Mouse (Mus musculus): ENCODE measurements at regions not wholly inside any gene's neighbourhood (a gene's known extent, or its start where the extent isn't known, plus 50 kb on each side); places are given as distances from the start of the nearest gene placed in this dataset.

GRCm38 (mm10) chr14:58426472-58426871 is 356.1 kb downstream of the Fgf9 start:
- no peak for ATAC-seq (replicated peaks; ENCODE audit: poor library complexity, severe bottlenecking)

GRCm38 (mm10) chr14:58421904-58422303 is 351.6 kb downstream of the Fgf9 start:
- ATAC-seq (replicated peaks; ENCODE audit: poor library complexity, severe bottlenecking), result no peak

GRCm38 (mm10) chr14:58417545-58417944 is 347.2 kb downstream of the Fgf9 start:
- no peak for ATAC-seq (replicated peaks; ENCODE audit: poor library complexity, severe bottlenecking)

- ATAC-seq (replicated peaks; ENCODE audit: poor library complexity, severe bottlenecking), result no peak
These were observed 321.8 kb downstream of the Fgf9 start for GRCm38 (mm10) chr14:58392055-58392726.

DNA sequence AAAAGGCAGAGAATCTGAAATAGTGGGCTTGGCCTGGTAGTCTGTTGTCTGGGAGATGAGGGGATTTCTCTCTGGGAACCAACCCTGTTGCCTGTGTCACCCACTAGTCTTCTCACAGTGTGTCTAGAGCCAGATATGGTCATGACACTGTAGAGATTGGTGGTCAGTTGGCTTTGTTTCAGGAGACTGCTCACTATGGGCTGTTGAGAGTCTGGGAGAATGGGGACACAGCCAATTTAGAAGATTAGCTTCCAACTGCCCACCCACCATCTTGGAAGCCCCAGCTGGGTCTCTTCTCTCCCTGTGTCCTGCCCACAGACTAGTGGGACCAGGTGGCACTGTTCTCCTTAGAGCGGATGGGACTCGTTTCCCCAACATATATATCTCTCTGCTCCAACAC is 320.4 kb downstream of the Fgf9 start:
- ATAC-seq (replicated peaks; ENCODE audit: poor library complexity, severe bottlenecking), result no peak

DNA sequence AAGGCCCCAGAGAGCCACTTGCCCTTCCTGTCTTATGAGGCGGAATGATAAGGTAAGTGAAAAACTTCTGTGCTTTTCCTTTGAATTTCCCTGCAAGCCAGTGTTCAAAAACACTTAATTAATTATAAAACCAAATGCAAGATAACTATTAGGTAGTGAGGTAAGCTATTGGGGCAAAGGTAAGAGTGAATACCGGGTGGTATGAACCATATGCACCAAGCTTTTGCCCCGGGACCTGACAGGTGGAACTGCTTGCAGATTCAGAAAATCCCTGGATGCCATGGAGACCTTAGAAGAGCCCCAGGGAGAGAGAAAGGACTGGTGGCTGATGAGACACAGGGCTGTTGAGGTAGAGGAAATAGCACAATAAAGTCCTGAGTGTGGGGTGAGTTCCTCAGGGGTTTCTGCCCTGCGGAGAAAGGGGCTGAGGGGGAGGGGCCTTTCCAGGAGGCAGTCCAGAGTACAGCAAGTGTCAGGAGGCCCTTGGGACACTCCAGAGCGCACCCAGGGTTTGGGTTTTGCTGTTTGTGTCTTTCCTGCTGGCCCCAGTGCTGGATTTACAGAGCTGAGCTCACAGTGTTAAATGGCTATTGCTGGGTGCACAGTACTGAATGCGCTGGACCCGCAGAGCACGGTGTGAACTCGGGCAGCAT is 317.1 kb downstream of the Fgf9 start:
- no peak for ATAC-seq (replicated peaks; ENCODE audit: poor library complexity, severe bottlenecking)

GRCm38 (mm10) chr14:58375056-58375455 is 304.7 kb downstream of the Fgf9 start:
- no peak for ATAC-seq (replicated peaks; ENCODE audit: poor library complexity, severe bottlenecking)

GRCm38 (mm10) chr14:58356824-58357223 is 286.5 kb downstream of the Fgf9 start:
- no peak for ATAC-seq (replicated peaks; ENCODE audit: poor library complexity, severe bottlenecking)

- ATAC-seq (replicated peaks; ENCODE audit: poor library complexity, severe bottlenecking), result no peak
These were observed 282.6 kb downstream of the Fgf9 start for GRCm38 (mm10) chr14:58352986-58353385.

- no peak for ATAC-seq (replicated peaks; ENCODE audit: poor library complexity, severe bottlenecking)
These were observed 265.8 kb downstream of the Fgf9 start for GRCm38 (mm10) chr14:58336148-58336547.

DNA sequence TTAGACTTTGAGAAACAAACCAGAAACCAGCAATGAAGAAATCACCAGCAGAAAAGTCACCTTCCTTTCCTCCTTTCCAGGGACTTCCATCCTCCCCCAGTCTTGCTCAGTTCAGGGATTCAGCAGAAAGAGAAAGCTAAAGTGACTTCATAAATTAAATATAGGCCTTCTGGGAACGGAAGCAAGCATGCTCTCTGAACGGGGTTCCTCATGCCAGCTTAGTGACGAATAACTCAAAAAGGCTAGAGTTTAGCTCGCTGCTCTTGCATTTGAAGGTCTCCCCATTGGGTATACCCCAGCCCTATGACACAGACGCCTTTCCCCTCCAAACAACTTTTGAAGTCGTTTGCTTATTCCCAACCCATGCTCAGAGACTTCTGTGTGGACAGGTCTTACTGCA is 252.8 kb downstream of the Fgf9 start:
- no peak for ATAC-seq (replicated peaks; ENCODE audit: poor library complexity, severe bottlenecking)

- no peak for ATAC-seq (replicated peaks; ENCODE audit: poor library complexity, severe bottlenecking)
These were observed 252.1 kb downstream of the Fgf9 start for GRCm38 (mm10) chr14:58322461-58322860.

DNA sequence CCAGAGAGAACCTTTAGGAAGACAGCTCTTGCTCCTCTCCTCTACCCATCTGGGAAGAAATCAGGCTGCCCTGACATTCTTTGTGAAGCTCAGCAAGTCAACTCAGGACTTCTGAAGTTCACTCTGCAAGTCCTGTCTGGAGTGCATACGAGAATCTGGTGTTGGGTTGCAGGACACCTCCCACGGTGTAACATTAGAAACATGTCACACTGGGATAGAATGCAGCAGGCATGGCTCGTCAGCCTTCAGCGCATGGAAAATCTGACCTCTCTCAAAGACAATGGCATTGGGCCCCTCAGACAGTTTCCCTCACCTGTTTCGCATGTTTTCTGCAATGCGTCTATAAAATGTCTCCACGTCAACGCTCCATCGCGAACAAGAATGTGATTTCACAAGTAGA is 251.5 kb downstream of the Fgf9 start:
- no peak for ATAC-seq (replicated peaks; ENCODE audit: poor library complexity, severe bottlenecking)

- ATAC-seq (replicated peaks; ENCODE audit: poor library complexity, severe bottlenecking), result peak; percentile 81
These were observed 250.9 kb downstream of the Fgf9 start for GRCm38 (mm10) chr14:58321234-58321633.

DNA sequence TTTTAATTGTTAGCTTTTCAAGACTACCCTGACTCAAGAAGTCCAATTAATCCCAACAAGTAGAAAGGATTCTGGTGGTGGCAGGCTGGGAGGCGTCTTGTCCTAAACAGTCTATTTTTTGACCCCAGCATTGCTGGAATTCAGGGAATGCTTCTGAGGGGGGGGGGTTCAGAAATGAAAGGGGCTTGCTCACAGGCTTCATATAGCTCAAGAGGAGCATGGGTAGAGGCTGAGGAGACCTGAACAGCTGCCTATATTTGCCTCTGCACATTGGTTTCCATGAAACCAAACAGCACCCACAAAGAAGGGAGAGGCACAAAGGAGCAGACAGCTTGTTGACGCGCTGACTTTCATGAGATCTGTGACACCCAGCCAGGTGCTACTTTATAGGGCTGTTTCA is 247.3 kb downstream of the Fgf9 start:
- ATAC-seq (replicated peaks; ENCODE audit: poor library complexity, severe bottlenecking), result no peak

- ATAC-seq (replicated peaks; ENCODE audit: poor library complexity, severe bottlenecking), result no peak
These were observed 246.9 kb downstream of the Fgf9 start for GRCm38 (mm10) chr14:58317231-58317630.

- ATAC-seq (replicated peaks; ENCODE audit: poor library complexity, severe bottlenecking), result no peak
These were observed 237.3 kb downstream of the Fgf9 start for GRCm38 (mm10) chr14:58307695-58308094.

GRCm38 (mm10) chr14:58306832-58307521 is 236.6 kb downstream of the Fgf9 start:
- ATAC-seq (replicated peaks; ENCODE audit: poor library complexity, severe bottlenecking), result no peak

DNA sequence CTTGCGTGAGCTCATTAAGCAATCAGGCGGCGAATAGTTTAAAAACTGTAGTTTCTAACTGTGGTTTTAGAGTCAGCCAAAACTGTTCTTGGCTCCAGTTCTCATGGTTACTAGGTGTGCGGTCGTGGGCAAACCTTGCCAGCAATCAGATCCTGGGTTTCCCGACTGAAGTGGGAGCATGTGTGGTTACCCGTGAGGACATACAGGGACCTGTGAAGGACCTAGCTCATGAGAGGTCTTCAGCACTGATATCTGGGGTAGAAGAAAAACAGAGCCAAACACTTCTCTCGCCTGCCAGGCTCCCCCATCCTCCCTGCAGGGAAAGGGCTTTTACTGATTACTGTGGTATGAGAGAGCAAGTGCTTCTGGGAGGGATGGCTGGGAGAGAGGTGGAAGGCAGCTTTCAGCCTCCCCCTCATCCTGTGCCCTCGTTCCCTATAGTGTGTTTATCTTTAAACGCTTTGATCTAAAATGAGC is 230.1 kb downstream of the Fgf9 start:
- no peak for ATAC-seq (replicated peaks; ENCODE audit: poor library complexity, severe bottlenecking)

DNA sequence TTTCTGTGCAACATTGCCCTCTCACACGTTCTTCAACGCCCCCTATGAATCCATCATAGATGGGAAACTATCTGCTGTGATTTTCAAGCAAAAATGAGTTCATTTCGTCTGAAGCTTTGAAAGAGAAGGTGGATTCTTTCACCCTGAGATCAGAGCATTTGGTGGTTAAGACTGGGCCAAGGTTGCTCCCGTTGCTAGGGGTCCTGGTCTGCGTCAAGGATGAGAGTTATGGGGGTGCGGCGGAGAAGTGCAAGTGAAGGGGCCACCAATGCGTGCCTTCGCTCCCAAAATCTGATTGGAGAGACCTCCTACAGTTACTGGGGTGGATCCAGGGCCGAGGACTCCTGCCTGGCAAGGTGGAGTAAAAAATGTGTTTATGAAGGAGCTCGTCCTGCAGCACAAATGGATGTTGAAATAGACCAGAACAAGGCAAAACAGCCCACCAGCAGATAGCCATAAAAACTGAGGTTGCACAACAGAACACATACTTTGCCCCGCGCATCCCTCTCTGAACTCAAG is 215.7 kb downstream of the Fgf9 start:
- ATAC-seq (replicated peaks; ENCODE audit: poor library complexity, severe bottlenecking), result no peak

DNA sequence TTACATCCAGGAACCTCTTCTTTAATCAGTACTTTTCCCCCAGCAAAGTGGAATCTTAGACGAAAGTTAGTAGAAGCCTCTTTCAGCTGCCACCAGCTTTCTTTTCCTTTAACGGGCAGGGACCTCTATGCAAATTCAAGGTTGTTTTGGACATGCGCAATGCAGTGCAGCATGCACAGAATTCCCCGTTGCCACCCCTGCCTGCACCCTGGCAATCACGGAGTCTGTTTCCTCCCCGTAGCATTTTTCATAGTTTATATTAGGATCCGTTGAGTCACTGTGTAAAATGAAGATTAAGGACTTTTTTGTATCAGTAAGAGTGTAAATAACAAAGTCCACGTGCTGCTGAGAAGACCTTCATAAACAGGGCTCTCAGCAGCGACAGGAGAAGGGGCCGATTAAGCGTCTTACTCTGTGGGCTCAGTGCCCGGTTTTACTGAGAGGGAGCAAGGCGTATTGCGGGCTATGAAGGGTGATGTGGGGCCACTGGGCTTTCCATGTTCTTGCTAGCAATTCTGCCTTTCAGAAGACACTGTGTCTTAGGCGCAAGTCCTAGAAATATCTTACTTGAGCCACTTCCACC is 212.5 kb downstream of the Fgf9 start:
- no peak for ATAC-seq (replicated peaks; ENCODE audit: poor library complexity, severe bottlenecking)
